Mouse (Mus musculus): ENCODE data around the gene Hhipl1. TPM values are rescaled to one million over a fixed set of nuclear protein-coding genes. Genes with fewer than 3 reads are reported as not detected.

Hhipl1 gene
- total and polyA plus RNA-seq, 3 experiments, result not detected

DNA sequence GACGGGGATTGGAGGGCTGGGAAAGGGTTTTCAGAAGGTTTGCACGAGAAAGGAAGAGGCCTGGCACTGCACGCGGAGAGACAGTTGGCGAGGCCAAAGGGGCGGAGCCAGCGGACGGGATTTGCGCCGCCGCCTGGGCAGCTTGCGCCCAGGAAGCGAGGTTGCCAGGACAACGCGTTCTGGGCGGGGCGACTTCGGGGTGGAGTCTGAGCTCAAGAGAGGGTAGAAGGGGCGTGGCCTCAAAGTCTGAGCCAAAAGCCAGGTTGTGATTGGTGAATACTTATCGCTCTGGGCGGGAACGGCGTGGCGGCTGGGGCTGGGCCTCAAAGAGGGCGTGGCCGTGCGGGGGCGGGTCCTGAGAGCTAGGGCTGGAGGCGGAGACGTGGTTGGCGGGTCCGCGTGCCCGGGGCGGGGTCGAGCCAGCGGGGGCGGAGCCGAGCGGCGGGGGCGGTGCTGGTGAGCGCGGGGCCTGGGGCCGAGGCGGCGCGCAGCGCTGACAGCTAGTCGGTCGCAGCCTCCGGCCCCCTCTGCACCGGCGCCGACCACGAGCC is 27.9 kb downstream of the Hhipl1 start, which contains the start of gene Cyp46a1:
Gene Cyp46a1, plus strand, starts transcription at position 487 of the 551 bp plus-strand sequence.
- no peak for DNase-seq (ENCODE audit: low read depth, low spot score)
- Histone ChIP-seq H3K27ac (ENCODE audit: control insufficient read depth, low read depth, low read length) (no peak within 1 kb of the TSS), H3K4me1 (ENCODE audit: control insufficient read depth in 1 of 2, insufficient read depth in 2 of 2, low read length in 2 of 2) (no peaks in the 10 kb centered on the region), H3K9ac (ENCODE audit: control insufficient read depth, low read depth, low read length, poor library complexity, severe bottlenecking) (no peak within 1 kb of the TSS), H3K36me3 (ENCODE audit: control insufficient read depth in 1 of 2, insufficient read depth in 2 of 2, low read length in 2 of 2) (no peaks in the 10 kb centered on the region), H3K4me3 (ENCODE audit: control insufficient read depth in 1 of 2, insufficient read depth in 1 of 2, low read depth in 2 of 2, low read length in 2 of 2) (no peak within 1 kb of the TSS), H3K27me3 (ENCODE audit: control insufficient read depth in 1 of 2, insufficient read depth in 2 of 2, low read length in 2 of 2) (no peaks in the 10 kb centered on the region), H3K9me3 (replicated peaks; ENCODE audit: insufficient read depth, low read length) (no peaks in the 10 kb centered on the region), H3K79me2 (ENCODE audit: control insufficient read depth, insufficient read depth, low read length, poor library complexity) (no peaks in the 10 kb centered on the region)
- TF ChIP-seq KAT2A (conservative IDR thresholded peaks at IDR 0.05; ENCODE audit: low read depth, low read length) (no peak), SIN3A (IDR thresholded peaks at IDR 0.05; ENCODE audit: low read length) (no peak), ZC3H11A (IDR thresholded peaks at IDR 0.05; ENCODE audit: low read depth, low read length) (no peak), GATA1 (IDR thresholded peaks at IDR 0.05; ENCODE audit: low read depth, low read length) (no peak), CHD2 (IDR thresholded peaks at IDR 0.05; ENCODE audit: low read length) (no peak), TAL1 (IDR thresholded peaks at IDR 0.05; ENCODE audit: low read length) (no peak), JUND (IDR thresholded peaks at IDR 0.05; ENCODE audit: low read depth, low read length) (no peak), ZMIZ1 (IDR thresholded peaks at IDR 0.05; ENCODE audit: low read depth, low read length) (no peak), EP300 (IDR thresholded peaks at IDR 0.05; ENCODE audit: low read depth in 1 of 2, low read length in 2 of 2) (no peak), TBP (IDR thresholded peaks at IDR 0.05; ENCODE audit: low read depth, low read length) (no peak), CHD1 (IDR thresholded peaks at IDR 0.05; ENCODE audit: low read depth, low read length) (no peak), RAD21 (IDR thresholded peaks at IDR 0.05; ENCODE audit: low read depth, low read length) (no peak), NELFE (IDR thresholded peaks at IDR 0.05; ENCODE audit: low read depth, low read length) (no peak), E2F4 (IDR thresholded peaks at IDR 0.05; ENCODE audit: borderline replicate concordance, low read depth, low read length) (no peak), ZNF384 (IDR thresholded peaks at IDR 0.05; ENCODE audit: low read depth, low read length) (no peak), MYC (IDR thresholded peaks at IDR 0.05; ENCODE audit: low read depth, low read length) (no peak), NRF1 (IDR thresholded peaks at IDR 0.05; ENCODE audit: insufficient read depth, low read depth, low read length, poor library complexity, severe bottlenecking) (no peak), POLR2AphosphoS5 (IDR thresholded peaks at IDR 0.05; ENCODE audit: borderline replicate concordance, low read depth, low read length) (no peak), MAFK (IDR thresholded peaks at IDR 0.05; ENCODE audit: borderline replicate concordance, low read depth, low read length) (no peak)

DNA sequence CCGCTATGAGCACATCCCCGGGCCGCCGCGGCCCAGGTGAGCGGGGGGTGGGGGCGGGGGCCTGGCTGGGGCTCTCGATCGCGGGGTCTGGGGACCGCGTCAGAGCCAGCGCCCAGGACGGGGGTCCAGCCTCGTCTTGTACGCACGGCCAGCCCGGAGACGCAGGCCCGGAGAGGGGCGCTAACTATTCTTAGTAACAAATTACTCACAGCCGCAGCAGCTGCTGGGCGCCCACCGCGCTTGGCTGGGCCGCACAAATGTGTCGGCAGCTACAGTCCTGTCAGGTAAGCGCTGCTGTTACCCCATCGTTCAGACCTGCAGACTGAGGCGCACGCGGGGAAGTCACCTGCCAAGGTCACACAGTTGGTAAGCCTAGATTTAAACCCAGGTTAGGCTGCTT is 28.5 kb downstream of the Hhipl1 start:
- H3K27me3 ChIP-seq (ENCODE audit: control insufficient read depth in 1 of 2, insufficient read depth in 2 of 2, low read length in 2 of 2), result no peaks in the 10 kb centered on the region
- H3K27ac ChIP-seq (ENCODE audit: control insufficient read depth, low read depth, low read length), result no peak overlapping the region
- no peak for TF ChIP-seq UBTF (IDR thresholded peaks at IDR 0.05; ENCODE audit: borderline replicate concordance, insufficient read depth, low read depth, low read length)
- TF ChIP-seq ZKSCAN1 (IDR thresholded peaks at IDR 0.05; ENCODE audit: low read depth, low read length), result no peak
- TF ChIP-seq MYC (IDR thresholded peaks at IDR 0.05; ENCODE audit: low read depth, low read length), result no peak
- no peak overlapping the region for H3K9ac ChIP-seq (ENCODE audit: control insufficient read depth, low read depth, low read length, poor library complexity, severe bottlenecking)
- H3K79me2 ChIP-seq (ENCODE audit: control insufficient read depth, insufficient read depth, low read length, poor library complexity), result no peaks in the 10 kb centered on the region
- H3K36me3 ChIP-seq (ENCODE audit: control insufficient read depth in 1 of 2, insufficient read depth in 2 of 2, low read length in 2 of 2), result no peaks in the 10 kb centered on the region
- no peak overlapping the region for H3K4me3 ChIP-seq (ENCODE audit: control insufficient read depth in 1 of 2, insufficient read depth in 1 of 2, low read depth in 2 of 2, low read length in 2 of 2)
- no peak for DNase-seq (ENCODE audit: low read depth, low spot score)
- H3K4me1 ChIP-seq (ENCODE audit: control insufficient read depth in 1 of 2, insufficient read depth in 2 of 2, low read length in 2 of 2), result no peaks in the 10 kb centered on the region
- no peaks in the 10 kb centered on the region for H3K9me3 ChIP-seq (replicated peaks; ENCODE audit: insufficient read depth, low read length)

Data from MEL (cell line).